Mouse (Mus musculus) heart, adult 10 weeks (tissue): ENCODE results near the gene Armcx6. TPM values are rescaled to one million over a fixed set of nuclear protein-coding genes. Genes with fewer than 3 reads are reported as not detected.

ENCODE experiments used
- polyA plus RNA-seq: library from polyadenylated mRNA; stranded (reverse); fragments of 350-450 nt; fragmentation: Illumina TruSeq; extraction: RNeasy Lipid Tissue Mini Kit (QIAGEN cat#74804); gene quantifications from one replicate; pipeline ENCODE4 v1.2.3, GENCODE M21; 2014; ENCODE audit warnings: low read depth, low replicate concordance

Gene Armcx6
- 1.4 TPM for polyA plus RNA-seq

GRCm38 (mm10) chrX:134750764-134751592 is at the start of gene Armcx6:
Gene Armcx6, minus strand, starts transcription at chrX:134751417.

GRCm38 (mm10) chrX:134756434-134757292 is 5.4 kb upstream of the Armcx6 start, which contains the start of gene Armcx3:
Gene Armcx3, plus strand, starts transcription at chrX:134756595.

GRCm38 (mm10) chrX:134717752-134718308 is 33.4 kb downstream of the Armcx6 start, which contains the start of gene Armcx1:
Gene Armcx1, plus strand, starts transcription at chrX:134717963.

Other genes with a start within 250 kb of the Armcx6 start
- gene Timm8a1, start 209.6 kb downstream of the Armcx6 start, polyA plus RNA-seq, result 25.5 TPM
- 0.81 TPM for gene Btk, start 167.8 kb downstream of the Armcx6 start, polyA plus RNA-seq
- 448 TPM for gene Rpl36a, start 165.8 kb downstream of the Armcx6 start, polyA plus RNA-seq
- gene Gla, start 150.3 kb downstream of the Armcx6 start, polyA plus RNA-seq, result 2.3 TPM
- gene Hnrnph2, start 150.2 kb downstream of the Armcx6 start, polyA plus RNA-seq, result 76.1 TPM
- 4.9 TPM for gene Armcx4, start 64.9 kb downstream of the Armcx6 start, polyA plus RNA-seq
- 5.9 TPM for gene Armcx1, start 33.5 kb downstream of the Armcx6 start, polyA plus RNA-seq
- gene Armcx3, start 5.2 kb upstream of the Armcx6 start, polyA plus RNA-seq, result 24.4 TPM
- gene Armcx2, start 57.8 kb upstream of the Armcx6 start, polyA plus RNA-seq, result 9.6 TPM
- gene Nxf2, start 213.3 kb upstream of the Armcx6 start, polyA plus RNA-seq, result not detected